Mouse (Mus musculus) skeletal muscle tissue, postnatal 0 days (tissue): ENCODE measurements around the gene Rflna. TPM values are rescaled to one million over a fixed set of nuclear protein-coding genes. Genes with fewer than 3 reads are reported as not detected.

Experiments
- polyA plus RNA-seq: library from polyadenylated mRNA; unstranded; fragments of >200 nt; fragmentation: Nextera tagmentation; extraction: Ambion mirVana; gene quantifications from 2 replicates; pipeline ENCODE4 v1.2.1, GENCODE M21; 2015

Gene Rflna
- 1.8 and 3.0 TPM in 2 replicates for polyA plus RNA-seq

GRCm38 (mm10) chr5:125002969-125003872, at the start of gene Rflna:
TSS of gene Rflna (plus strand) at chr5:125003221.

Other genes with a start within 250 kb of the Rflna start
- 0.18 and 0.52 TPM in 2 replicates for gene Ccdc92, start 140.8 kb upstream of the Rflna start, polyA plus RNA-seq
- gene Zfp664, start 140.5 kb upstream of the Rflna start, polyA plus RNA-seq = 25.1 and 25.4 TPM in 2 replicates
- 27.8 and 28.6 TPM in 2 replicates for gene Ncor2, start 176.0 kb downstream of the Rflna start, polyA plus RNA-seq